Mouse (Mus musculus): ENCODE data around the gene Slc9a5. TPM values are rescaled to one million over a fixed set of nuclear protein-coding genes. Genes with fewer than 3 reads are reported as not detected.

The Slc9a5 gene
- polyA plus RNA-seq, 1 experiment from 2014 or later, result 12.0 TPM

- 2% methylated on average over 34 of the region's 34 CpGs for WGBS
- Histone ChIP-seq H3K9me3 (no peaks in the 10 kb centered on the region), H3K4me2 (peak overlapping the region; percentile 98), H3K36me3 (replicated peaks) (no peaks in the 10 kb centered on the region), H3K9ac (no peak overlapping the region; the same call in 1 of the 2 replicates), H3K27me3 (replicated peaks) (peaks cover 14% of the 10 kb centered on the region), H3K27ac (no peak overlapping the region), H3K4me1 (peaks cover 40% of the 10 kb centered on the region), H3K4me3 (peak overlapping the region; percentile 69)
- peak; percentile 28 for ATAC-seq (replicated peaks)
These were observed 1.8 kb upstream of the Slc9a5 start for GRCm38 (mm10) chr8:105346611-105347427.

DNA sequence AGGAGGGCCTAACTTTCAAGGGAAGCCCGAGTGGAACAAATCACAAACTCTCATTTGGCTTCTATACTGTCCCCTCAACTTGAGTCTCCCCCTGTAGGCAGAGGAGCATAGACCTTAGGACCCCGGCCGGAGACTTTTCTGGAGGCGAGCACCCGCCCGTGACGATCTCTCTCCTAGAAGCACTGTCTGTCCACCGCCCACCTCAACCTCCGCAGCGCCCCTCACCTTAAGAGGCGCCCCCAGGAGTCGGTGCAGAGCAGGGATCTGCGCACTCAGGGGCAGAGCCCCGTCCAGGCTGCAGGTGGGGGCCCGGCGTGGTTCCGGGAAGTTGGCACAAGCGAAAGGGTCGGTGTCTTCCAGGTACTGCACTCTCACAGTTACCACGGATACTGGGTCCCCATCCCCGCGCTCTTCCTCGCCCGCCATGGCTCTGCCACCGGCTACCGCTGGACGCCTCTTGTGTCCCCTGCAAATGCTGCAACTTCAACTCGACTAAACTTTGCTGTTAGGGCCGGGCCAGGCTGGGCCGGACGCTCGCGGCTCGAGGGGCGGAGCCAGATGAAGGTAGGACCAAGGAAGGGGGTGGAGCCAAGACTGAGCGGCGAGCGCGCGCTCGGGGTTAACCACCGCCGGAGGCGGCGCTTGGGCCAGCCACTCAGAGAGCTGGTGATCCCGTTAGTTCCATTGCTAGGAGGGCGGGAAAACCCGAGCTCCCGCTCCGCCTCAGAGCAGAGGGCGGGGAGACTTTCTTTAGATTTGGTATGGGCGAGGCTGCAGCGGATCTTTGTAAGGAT lies 1.0 kb upstream of the Slc9a5 start, which contains the start of gene Fhod1:
TSS of gene Fhod1 (minus strand) at position 526 of the 794 bp plus-strand sequence.
- Histone ChIP-seq H3K27me3 (replicated peaks) (peaks cover 14% of the 10 kb centered on the region), H3K4me1 (peaks cover 40% of the 10 kb centered on the region), H3K9ac (peak within 1 kb of the TSS; percentile 69), H3K36me3 (replicated peaks) (no peaks in the 10 kb centered on the region), H3K9me3 (no peaks in the 10 kb centered on the region), H3K4me2 (peak within 1 kb of the TSS; percentile 98), H3K27ac (peak within 1 kb of the TSS; percentile 80), H3K4me3 (peak within 1 kb of the TSS; percentile 69)
- under 1% methylated on average over 53 of the region's 53 CpGs for WGBS
- ATAC-seq (replicated peaks), result peak; percentile 86

GRCm38 (mm10) chr8:105349096-105349771 lies 591 bp downstream of the Slc9a5 start:
- Histone ChIP-seq H3K27ac (peak overlapping the region; percentile 80), H3K4me1 (peaks cover 40% of the 10 kb centered on the region), H3K27me3 (replicated peaks) (peaks cover 14% of the 10 kb centered on the region), H3K36me3 (replicated peaks) (no peaks in the 10 kb centered on the region), H3K9me3 (no peaks in the 10 kb centered on the region), H3K4me2 (peak overlapping the region; percentile 98), H3K4me3 (peak overlapping the region; percentile 69), H3K9ac (peak overlapping the region; percentile 69)
- ATAC-seq (replicated peaks), result peak; percentile 32
- WGBS, result under 1% methylated on average over 43 of the region's 48 CpGs

DNA sequence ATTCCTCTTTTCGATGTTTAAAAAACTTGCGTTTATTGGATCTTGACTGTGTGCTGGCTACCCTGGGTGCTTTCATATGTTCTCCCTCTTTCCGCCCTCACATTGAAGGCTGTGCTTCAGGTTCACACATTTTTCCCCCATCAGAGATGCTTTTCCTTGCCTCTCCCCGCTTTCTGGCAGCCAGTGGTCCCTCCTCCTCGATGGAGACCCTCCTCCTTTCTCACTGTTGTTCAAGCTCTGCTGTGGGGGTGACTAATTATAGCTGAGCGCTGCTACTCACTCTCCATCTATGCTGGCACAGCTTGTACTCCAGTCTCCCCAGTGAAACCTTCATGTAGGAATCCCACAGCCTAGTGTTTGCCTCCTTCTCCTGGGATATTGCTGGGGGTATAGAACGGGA lies 1.5 kb downstream of the Slc9a5 start:
- WGBS, result 34% methylated on average over 7 of the region's 7 CpGs
- Histone ChIP-seq H3K4me1 (peaks cover 40% of the 10 kb centered on the region), H3K4me2 (peak overlapping the region; percentile 98), H3K36me3 (replicated peaks) (no peaks in the 10 kb centered on the region), H3K9me3 (no peaks in the 10 kb centered on the region), H3K4me3 (peak overlapping the region; percentile 69), H3K27me3 (replicated peaks) (peaks cover 14% of the 10 kb centered on the region), H3K27ac (peak overlapping the region; percentile 80; the same call in 1 of the 2 replicates), H3K9ac (peak overlapping the region; percentile 69)
- no peak for ATAC-seq (replicated peaks)

DNA sequence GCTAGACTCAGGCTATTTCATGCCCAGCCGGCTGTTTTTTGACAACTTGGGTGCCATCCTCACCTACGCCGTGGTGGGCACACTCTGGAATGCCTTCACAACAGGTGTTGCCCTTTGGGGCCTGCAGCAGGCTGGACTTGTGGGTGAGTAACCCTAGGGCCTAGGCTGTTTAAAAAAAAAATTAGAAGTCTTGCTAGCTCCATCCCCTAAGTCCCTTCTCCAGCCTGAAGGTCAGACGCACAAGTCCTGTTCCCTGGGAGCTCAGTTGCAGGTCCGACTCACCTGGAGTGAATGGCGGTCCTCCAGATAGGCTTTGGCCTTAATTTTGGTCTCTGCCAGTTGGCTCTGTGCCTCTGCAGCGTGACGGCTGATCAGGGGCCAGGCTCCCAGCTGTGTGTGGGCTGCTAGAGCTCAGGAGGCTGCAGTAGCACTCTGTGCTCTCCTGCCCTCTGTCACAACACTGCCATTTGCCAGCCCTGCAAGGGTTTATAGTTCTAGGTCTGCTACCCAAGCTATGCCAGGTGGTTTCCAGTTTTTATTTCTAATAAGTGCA lies 5.0 kb downstream of the Slc9a5 start:
- Histone ChIP-seq H3K4me3 (no peak overlapping the region), H3K36me3 (replicated peaks) (0 out of 2 replicates have a peak, but pooled peaks cover 3% of the 10 kb centered on the region), H3K9ac (no peak overlapping the region), H3K27ac (no peak overlapping the region), H3K4me2 (no peak overlapping the region), H3K27me3 (replicated peaks) (no peaks in the 10 kb centered on the region), H3K4me1 (peaks cover 20% of the 10 kb centered on the region), H3K9me3 (no peaks in the 10 kb centered on the region)
- no peak for ATAC-seq (replicated peaks)
- WGBS, result 71% methylated on average over 8 of the region's 8 CpGs

DNA sequence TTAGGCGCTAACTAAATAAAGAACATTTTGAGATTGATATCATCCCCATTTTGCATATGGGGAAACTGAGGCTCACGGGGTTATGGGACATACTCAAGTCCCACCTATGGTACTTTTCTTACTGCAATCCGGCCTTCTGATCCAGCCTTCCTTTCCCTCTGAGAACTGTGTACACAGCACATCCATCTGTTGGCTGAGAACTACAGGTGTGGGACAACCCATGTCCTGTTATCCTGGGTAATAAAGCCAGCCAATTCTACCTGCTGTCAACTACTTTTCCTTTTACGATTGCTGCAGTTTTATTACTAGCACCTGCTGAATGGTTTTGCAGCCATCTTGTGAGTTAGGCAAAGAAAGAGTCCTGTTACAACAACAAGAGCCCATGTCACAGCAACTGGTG lies 5.9 kb downstream of the Slc9a5 start:
- Histone ChIP-seq H3K36me3 (replicated peaks) (0 out of 2 replicates have a peak, but pooled peaks cover 3% of the 10 kb centered on the region), H3K4me3 (no peak overlapping the region), H3K27me3 (replicated peaks) (no peaks in the 10 kb centered on the region), H3K4me2 (no peak overlapping the region), H3K9ac (no peak overlapping the region), H3K9me3 (no peaks in the 10 kb centered on the region), H3K4me1 (peaks cover 18% of the 10 kb centered on the region), H3K27ac (no peak overlapping the region)
- no peak for ATAC-seq (replicated peaks)
- WGBS, result 90% methylated on average over 4 of the region's 4 CpGs

DNA sequence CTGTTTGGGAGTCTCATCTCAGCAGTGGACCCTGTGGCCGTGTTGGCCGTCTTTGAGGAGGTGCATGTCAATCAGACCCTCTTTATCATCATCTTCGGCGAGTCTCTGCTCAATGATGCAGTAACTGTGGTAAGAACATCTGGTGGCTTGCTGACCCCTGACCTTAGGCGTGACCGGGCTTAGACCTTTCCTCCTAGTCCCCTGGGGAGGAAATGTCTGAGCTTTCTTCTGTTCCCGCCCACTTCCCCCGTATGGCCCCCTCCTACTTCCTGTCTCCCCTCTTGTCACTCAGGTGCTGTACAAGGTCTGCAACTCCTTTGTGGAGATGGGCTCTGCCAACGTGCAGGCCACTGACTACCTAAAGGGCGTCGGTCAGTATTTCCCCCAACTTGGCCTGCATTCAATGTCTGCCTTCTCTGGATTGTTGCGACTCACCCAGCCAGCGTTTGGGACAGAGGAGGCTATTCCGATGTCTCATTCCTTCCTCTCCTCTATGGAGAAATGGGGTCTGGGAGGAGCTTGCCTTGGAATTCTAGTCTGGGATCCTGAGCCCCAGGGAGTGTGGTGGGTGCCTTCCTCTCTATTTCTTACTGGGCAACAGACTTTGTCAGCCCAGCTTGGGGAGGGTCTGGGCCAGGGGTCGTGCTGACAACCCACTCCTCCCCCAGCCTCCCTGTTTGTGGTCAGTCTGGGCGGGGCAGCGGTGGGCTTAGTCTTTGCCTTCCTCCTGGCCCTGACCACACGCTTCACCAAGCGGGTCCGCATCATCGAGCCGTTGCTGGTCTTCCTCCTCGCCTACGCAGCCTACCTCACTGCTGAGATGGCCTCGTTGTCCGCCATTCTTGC lies 6.8 kb downstream of the Slc9a5 start:
- Histone ChIP-seq H3K9me3 (no peaks in the 10 kb centered on the region), H3K27ac (no peak overlapping the region), H3K27me3 (replicated peaks) (no peaks in the 10 kb centered on the region), H3K4me2 (no peak overlapping the region), H3K4me1 (peaks cover 9% of the 10 kb centered on the region), H3K4me3 (no peak overlapping the region), H3K36me3 (replicated peaks) (0 out of 2 replicates have a peak, but pooled peaks cover 3% of the 10 kb centered on the region), H3K9ac (no peak overlapping the region)
- 53% methylated on average over 26 of the region's 26 CpGs for WGBS
- no peak for ATAC-seq (replicated peaks)

DNA sequence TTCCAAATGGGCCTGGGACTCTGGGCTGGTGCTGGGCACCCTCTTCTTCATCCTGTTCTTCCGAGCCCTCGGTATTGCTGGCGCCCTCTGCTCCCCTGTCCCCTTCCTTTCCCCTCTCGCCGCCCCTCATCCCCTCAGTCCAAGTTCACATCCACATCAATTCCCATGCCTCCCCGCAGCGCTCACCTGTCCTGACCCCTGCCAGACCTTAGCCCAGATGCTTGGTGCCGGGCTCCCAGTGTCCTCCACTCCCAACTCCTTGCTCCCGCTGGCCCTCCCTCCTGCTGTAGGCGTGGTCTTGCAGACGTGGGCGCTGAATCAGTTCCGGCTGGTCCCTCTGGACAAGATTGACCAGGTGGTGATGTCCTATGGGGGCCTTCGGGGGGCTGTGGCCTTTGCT lies 8.0 kb downstream of the Slc9a5 start:
- Histone ChIP-seq H3K4me1 (no peaks in the 10 kb centered on the region), H3K27me3 (replicated peaks) (no peaks in the 10 kb centered on the region), H3K9me3 (no peaks in the 10 kb centered on the region), H3K27ac (no peak overlapping the region), H3K4me2 (no peak overlapping the region), H3K36me3 (replicated peaks) (0 out of 2 replicates have a peak, but pooled peaks cover 3% of the 10 kb centered on the region), H3K4me3 (no peak overlapping the region), H3K9ac (no peak overlapping the region)
- ATAC-seq (replicated peaks), result no peak
- WGBS, result 87% methylated on average over 14 of the region's 14 CpGs

- Histone ChIP-seq H3K4me3 (no peak overlapping the region), H3K9ac (no peak overlapping the region), H3K27me3 (replicated peaks) (no peaks in the 10 kb centered on the region), H3K27ac (no peak overlapping the region), H3K9me3 (no peaks in the 10 kb centered on the region), H3K4me1 (no peaks in the 10 kb centered on the region), H3K4me2 (no peak overlapping the region), H3K36me3 (replicated peaks) (0 out of 2 replicates have a peak, but pooled peaks cover 3% of the 10 kb centered on the region)
- WGBS, result 68% methylated on average over 15 of the region's 15 CpGs
- peak; percentile 31; the same call in 1 of the 2 replicates for ATAC-seq (replicated peaks)
These were observed 10.6 kb downstream of the Slc9a5 start for GRCm38 (mm10) chr8:105359208-105359607.

DNA sequence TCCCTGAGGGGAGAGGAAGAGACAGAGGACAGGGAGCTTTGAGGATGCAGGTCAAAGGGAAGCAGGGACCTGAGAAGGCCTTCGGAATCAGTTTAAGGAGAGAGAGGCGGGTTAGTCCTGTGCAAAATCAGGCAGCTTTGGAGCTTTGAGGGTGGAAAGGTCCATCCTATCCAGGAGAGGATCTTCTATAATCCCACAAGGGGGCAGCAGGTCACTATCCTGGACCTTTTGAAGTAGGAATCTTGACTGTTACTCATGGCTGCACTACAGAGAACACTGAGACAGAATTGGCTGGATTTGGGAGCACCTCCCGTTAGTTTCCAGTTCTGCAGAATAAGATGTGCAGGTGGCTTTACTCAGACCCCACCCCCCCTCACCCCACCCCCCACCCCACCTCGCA lies 11.0 kb downstream of the Slc9a5 start:
- Histone ChIP-seq H3K9ac (no peak overlapping the region), H3K27me3 (replicated peaks) (no peaks in the 10 kb centered on the region), H3K4me1 (no peaks in the 10 kb centered on the region), H3K36me3 (replicated peaks) (0 out of 2 replicates have a peak, but pooled peaks cover 3% of the 10 kb centered on the region), H3K9me3 (no peaks in the 10 kb centered on the region), H3K4me3 (no peak overlapping the region), H3K27ac (no peak overlapping the region), H3K4me2 (no peak overlapping the region)
- 0 out of 2 replicates have a peak, but pooled peaks have one; percentile 35 for ATAC-seq (replicated peaks)
- WGBS, result 36% methylated on average over 4 of the region's 4 CpGs
